ENCODE assay signal across 20 mouse cellular contexts in genomic region chr4:93488570-93488969, GRCm38 (mm10).
A peak's percentile ranks its signal among the peaks of the same experiment; 100 is the strongest.
DNase-seq lines count a peak whose midpoint lies in the region; ATAC-seq and TF ChIP-seq lines count a peak whose summit lies in the region.
"Had no signal": no experiment of that assay in that cellular context is flagged by ENCODE, and none has a peak within 500 bp of the region (broad histone marks: within the 10 kb centered on the region; RNA-seq: fewer than 3 reads in every experiment).

No protein-coding gene starts in this region.

- DNase-seq in MEL (ENCODE audit: low read depth, low spot score), result peak; percentile 41
- no peak for DNase-seq in frontal cortex, postnatal 36 days (ENCODE audit: low spot score in 2 of 2)
- DNase-seq in ovary, postnatal 36 days (ENCODE audit: low spot score), result no peak
- DNase-seq: adrenal gland, adult 2 months; adrenal gland, adult 8-10 months; adrenal gland, postnatal 10 days; adrenal gland, postnatal 14 days; adrenal gland, postnatal 25 days; adrenal gland, postnatal 36 days; B cell, adult 2 months; cerebellum, adult 11 months; cerebellum, adult 11-12 months; cerebellum, adult 18-20 months; cerebellum, adult 2 months had no signal

- peaks cover 5 to 9% of the 10 kb centered on the region in 2 experiments for H3K4me1 ChIP-seq in MEL (ENCODE audit: control insufficient read depth in 1 of 2, insufficient read depth in 2 of 2, low read length in 2 of 2)

- no peak for TF ChIP-seq POLR2A in MEL (IDR thresholded peaks at IDR 0.05; ENCODE audit: control insufficient read depth in 1 of 2, insufficient read depth in 1 of 2, low read depth in 1 of 2, low read length in 2 of 2, poor library complexity in 1 of 2)

- peak; percentile 21 to 40; a peak in 1 of 4 replicates for TF ChIP-seq EP300 in MEL (IDR thresholded peaks at IDR 0.05; ENCODE audit: low read depth in 1 of 2, low read length in 2 of 2)

- 0 out of 2 replicates have a peak, but pooled peaks have one; percentile 52 for ATAC-seq in common myeloid progenitor, adult 5-6 weeks (replicated peaks; ENCODE audit: low read depth, poor library complexity, severe bottlenecking)
- ATAC-seq: activated CD4-positive, CD25-positive, alpha-beta regulatory T cell, adult 4 months; CD4-positive, CD25-positive, alpha-beta regulatory T cell, adult 4 months; Patski had no signal

- no peak overlapping the region for H3K27ac ChIP-seq in MEL (ENCODE audit: control insufficient read depth, low read depth, low read length)

- no peak overlapping the region for H3K4me3 ChIP-seq in MEL (ENCODE audit: control insufficient read depth in 1 of 2, insufficient read depth in 1 of 2, low read depth in 2 of 2, low read length in 2 of 2)

- TF ChIP-seq RAD21 in MEL (IDR thresholded peaks at IDR 0.05; ENCODE audit: low read depth, low read length), result no peak

- H3K27me3 ChIP-seq in MEL (ENCODE audit: control insufficient read depth in 1 of 2, insufficient read depth in 2 of 2, low read length in 2 of 2), result no peaks in the 10 kb centered on the region
- H3K27me3 ChIP-seq: CH12.LX, Patski had no signal

- H3K79me2 ChIP-seq in MEL (ENCODE audit: control insufficient read depth, insufficient read depth, low read length, poor library complexity), result no peaks in the 10 kb centered on the region

- no peak overlapping the region for H3K9ac ChIP-seq in MEL (ENCODE audit: control insufficient read depth, low read depth, low read length, poor library complexity, severe bottlenecking)

- H3K9me3 ChIP-seq in MEL (replicated peaks; ENCODE audit: insufficient read depth, low read length), result no peaks in the 10 kb centered on the region
- H3K9me3 ChIP-seq: G1E had no signal

- H3K36me3 ChIP-seq in MEL (ENCODE audit: control insufficient read depth in 1 of 2, insufficient read depth in 2 of 2, low read length in 2 of 2), result peaks cover 0 to 15% of the 10 kb centered on the region in 2 experiments; a peak in 2 of 4 replicates
- H3K36me3 ChIP-seq: G1E had no signal

- no peak for TF ChIP-seq CTCF in MEL (IDR thresholded peaks at IDR 0.05 in 2 of 3, conservative IDR thresholded peaks at IDR 0.05 in 1 of 3; ENCODE audit: control insufficient read depth in 1 of 3, insufficient read depth in 1 of 3, low read depth in 2 of 3, low read length in 3 of 3, poor library complexity in 1 of 3, severe bottlenecking in 1 of 3)

TF ChIP-seq in MEL, 35 proteins besides CTCF, POLR2A, EP300 and RAD21:
- no peak for TF ChIP-seq E2F4 (IDR thresholded peaks at IDR 0.05; ENCODE audit: borderline replicate concordance, low read depth, low read length)
- TF ChIP-seq SMC3 (IDR thresholded peaks at IDR 0.05; ENCODE audit: low read depth, low read length), result no peak
- TF ChIP-seq ZMIZ1 (IDR thresholded peaks at IDR 0.05; ENCODE audit: low read depth, low read length), result no peak
- peak; percentile 55; the same call in 1 of the 2 replicates for TF ChIP-seq ETS1 (IDR thresholded peaks at IDR 0.05; ENCODE audit: low read depth, low read length)
- no peak for TF ChIP-seq BHLHE40 (IDR thresholded peaks at IDR 0.05; ENCODE audit: borderline replicate concordance, low read depth, low read length)
- no peak for TF ChIP-seq SIN3A (IDR thresholded peaks at IDR 0.05; ENCODE audit: low read length)
- peak; percentile 12; the same call in 1 of the 2 replicates for TF ChIP-seq USF1 (IDR thresholded peaks at IDR 0.05; ENCODE audit: low read depth, low read length)
- 0 out of 2 replicates have a peak, but pooled peaks have one; percentile 25 for TF ChIP-seq GATA1 (IDR thresholded peaks at IDR 0.05; ENCODE audit: low read depth, low read length)
- TF ChIP-seq USF2 (IDR thresholded peaks at IDR 0.05; ENCODE audit: borderline replicate concordance in 1 of 2, insufficient read depth in 1 of 2, low read depth in 1 of 2, low read length in 2 of 2), result no peak
- no peak for TF ChIP-seq MAX (IDR thresholded peaks at IDR 0.05; ENCODE audit: low read length)
- TF ChIP-seq UBTF (IDR thresholded peaks at IDR 0.05; ENCODE audit: borderline replicate concordance, insufficient read depth, low read depth, low read length), result no peak
- no peak for TF ChIP-seq HCFC1 (IDR thresholded peaks at IDR 0.05; ENCODE audit: low read depth, low read length)
- peak; percentile 48; the same call in 1 of the 2 replicates for TF ChIP-seq TCF12 (IDR thresholded peaks at IDR 0.05; ENCODE audit: low read depth, low read length)
- no peak for TF ChIP-seq MYC (IDR thresholded peaks at IDR 0.05; ENCODE audit: low read depth, low read length)
- TF ChIP-seq POLR2AphosphoS5 (IDR thresholded peaks at IDR 0.05; ENCODE audit: borderline replicate concordance, low read depth, low read length), result no peak
- no peak for TF ChIP-seq MAFK (IDR thresholded peaks at IDR 0.05; ENCODE audit: borderline replicate concordance, low read depth, low read length)
- TF ChIP-seq MEF2A (IDR thresholded peaks at IDR 0.05; ENCODE audit: extremely low read depth, insufficient replicate concordance, low read depth, low read length, poor library complexity, severe bottlenecking), result no peak
- TF ChIP-seq ELF1 (IDR thresholded peaks at IDR 0.05; ENCODE audit: low read depth, low read length), result no peak
- TF ChIP-seq TBP (IDR thresholded peaks at IDR 0.05; ENCODE audit: low read depth, low read length), result no peak
- no peak for TF ChIP-seq NELFE (IDR thresholded peaks at IDR 0.05; ENCODE audit: low read depth, low read length)
- TF ChIP-seq POLR2AphosphoS2 (IDR thresholded peaks at IDR 0.05; ENCODE audit: low read length), result no peak
- TF ChIP-seq ZKSCAN1 (IDR thresholded peaks at IDR 0.05; ENCODE audit: low read depth, low read length), result no peak
- no peak for TF ChIP-seq MXI1 (IDR thresholded peaks at IDR 0.05; ENCODE audit: low read depth, low read length)
- no peak for TF ChIP-seq NRF1 (IDR thresholded peaks at IDR 0.05; ENCODE audit: insufficient read depth, low read depth, low read length, poor library complexity, severe bottlenecking)
